Mouse (Mus musculus) right cerebral cortex, postnatal 14 days (tissue): Measurements from ENCODE around the gene Fam180a.
"Not testable (repeated sequence)": the region's sequence is repeated elsewhere in the genome, so short reads cannot be mapped to it uniquely, and the experiment has no call there.

Experiments
- DNase-seq: peaks from one replicate; pipeline ENCODE4 v3.0.0; 2022

Gene Fam180a

GRCm38 (mm10) chr6:35326111-35326515 is at the start of gene Fam180a:
Gene Fam180a (minus strand): TSS chr6:35326141.
- peak; percentile 32 for DNase-seq

- no peak for DNase-seq
Observed at GRCm38 (mm10) chr6:35374052-35374451, 48.1 kb upstream of the Fam180a start.

GRCm38 (mm10) chr6:35370356-35370755 is 44.4 kb upstream of the Fam180a start:
- no peak for DNase-seq

- not testable (repeated sequence) for DNase-seq
Observed at GRCm38 (mm10) chr6:35369578-35370282, 43.8 kb upstream of the Fam180a start.

GRCm38 (mm10) chr6:35362596-35362995 is 36.7 kb upstream of the Fam180a start:
- DNase-seq = no peak

GRCm38 (mm10) chr6:35355320-35355719 is 29.4 kb upstream of the Fam180a start:
- no peak for DNase-seq

GRCm38 (mm10) chr6:35354622-35354998 is 28.7 kb upstream of the Fam180a start:
- no peak for DNase-seq

GRCm38 (mm10) chr6:35353846-35354621 is 28.1 kb upstream of the Fam180a start:
- DNase-seq = no peak

GRCm38 (mm10) chr6:35353416-35353815 is 27.5 kb upstream of the Fam180a start:
- no peak for DNase-seq

- no peak for DNase-seq
Observed at GRCm38 (mm10) chr6:35352867-35353266, 26.9 kb upstream of the Fam180a start.

- DNase-seq = no peak
Observed at GRCm38 (mm10) chr6:35351826-35352225, 25.9 kb upstream of the Fam180a start.

GRCm38 (mm10) chr6:35349784-35350183 is 23.8 kb upstream of the Fam180a start:
- no peak for DNase-seq

GRCm38 (mm10) chr6:35338640-35339039 is 12.7 kb upstream of the Fam180a start:
- no peak for DNase-seq

GRCm38 (mm10) chr6:35337836-35338235 is 11.9 kb upstream of the Fam180a start:
- DNase-seq = no peak

- no peak for DNase-seq
Observed at GRCm38 (mm10) chr6:35335452-35335851, 9.5 kb upstream of the Fam180a start.

- DNase-seq = no peak
Observed at GRCm38 (mm10) chr6:35334278-35334677, 8.3 kb upstream of the Fam180a start.

GRCm38 (mm10) chr6:35333632-35334031 is 7.7 kb upstream of the Fam180a start:
- DNase-seq = no peak

- no peak for DNase-seq
Observed at GRCm38 (mm10) chr6:35330834-35331233, 4.9 kb upstream of the Fam180a start.

GRCm38 (mm10) chr6:35329956-35330355 is 4.0 kb upstream of the Fam180a start:
- no peak for DNase-seq

- no peak for DNase-seq
Observed at GRCm38 (mm10) chr6:35324306-35324705, 1.6 kb downstream of the Fam180a start.

GRCm38 (mm10) chr6:35323046-35323445 is 2.9 kb downstream of the Fam180a start:
- DNase-seq = no peak

- no peak for DNase-seq
Observed at GRCm38 (mm10) chr6:35321105-35321504, 4.8 kb downstream of the Fam180a start.

GRCm38 (mm10) chr6:35319850-35320249 is 6.1 kb downstream of the Fam180a start:
- DNase-seq = no peak

- no peak for DNase-seq
Observed at GRCm38 (mm10) chr6:35313520-35313919, 12.4 kb downstream of the Fam180a start.
